Mouse (Mus musculus) brain, embryonic 18.5 days (tissue): ENCODE data around the gene Eif1b.

Experiments
- DNase-seq: peaks from one replicate; pipeline ENCODE4 v3.0.0-alpha.2; 2012; ENCODE audit warnings: low read depth, low spot score

Eif1b gene

DNA sequence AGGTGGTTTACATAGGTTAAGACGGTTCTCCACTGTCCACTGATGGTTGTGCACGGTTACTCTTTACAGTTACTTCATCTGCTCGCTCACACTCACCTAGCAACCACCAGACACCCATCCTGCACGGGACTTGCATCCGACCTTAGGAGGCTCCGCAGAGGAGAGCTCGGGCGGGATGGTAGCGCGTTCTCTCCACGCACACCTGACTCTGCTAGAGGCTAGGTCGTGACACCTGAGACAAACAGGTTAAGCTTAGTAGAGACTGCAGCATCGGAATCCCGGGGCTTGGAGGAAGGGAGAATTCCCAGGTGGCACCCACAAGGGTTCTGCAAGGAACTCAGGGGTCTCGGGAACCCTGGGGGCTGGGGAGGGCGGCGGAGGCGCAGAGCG is at the start of gene Eif1b:
Gene Eif1b (plus strand): TSS at position 223 of the 390 bp plus-strand sequence.
- DNase-seq, result no peak

DNA sequence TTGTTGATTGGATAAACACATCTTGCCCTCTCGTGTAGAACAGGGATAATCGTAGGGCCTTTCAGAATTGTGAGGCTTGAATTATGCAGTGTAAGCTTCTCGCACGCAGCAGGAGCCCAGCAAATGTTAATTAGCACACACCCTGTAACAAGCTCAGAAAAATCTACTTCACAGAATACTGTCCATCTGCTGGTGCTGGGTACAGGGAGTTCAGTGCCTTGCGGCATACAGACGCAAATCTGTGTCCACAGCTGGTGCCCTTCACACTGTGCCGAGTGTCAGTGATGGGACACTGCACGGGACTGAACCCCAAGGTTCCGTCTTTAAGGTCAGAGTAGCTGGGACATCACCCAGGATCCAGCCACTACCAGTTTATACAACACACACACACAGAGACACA is 47.4 kb upstream of the Eif1b start:
- no peak for DNase-seq

DNA sequence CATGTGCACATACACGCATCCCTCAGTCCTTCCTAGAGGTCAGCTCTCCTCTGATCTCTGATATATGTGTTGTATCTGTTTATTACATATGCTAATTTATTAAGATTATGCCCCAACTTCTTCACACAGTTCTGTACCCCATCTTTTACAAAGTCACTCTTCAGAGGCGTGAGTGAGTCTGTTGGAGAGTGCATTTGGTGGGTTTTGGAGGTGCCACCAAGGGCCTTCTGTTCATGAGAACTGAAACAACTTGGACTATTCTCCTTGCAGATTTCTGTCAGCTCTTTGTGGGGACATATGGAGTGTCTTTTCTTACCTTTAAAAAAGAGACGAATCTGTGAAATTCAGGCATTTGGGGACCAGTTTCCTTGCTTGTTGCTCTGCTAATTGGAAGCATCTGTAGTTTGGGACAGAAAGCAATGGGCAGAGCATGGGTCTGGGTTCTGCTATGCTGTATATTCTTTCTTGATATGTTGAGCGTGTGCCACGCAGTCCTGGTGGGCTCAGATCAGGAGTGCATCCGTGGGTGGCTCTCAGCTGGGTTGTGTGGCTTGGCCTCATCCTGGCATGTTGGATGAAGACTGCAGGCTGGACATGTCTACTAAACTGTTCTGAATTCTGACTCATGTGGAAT is 42.2 kb upstream of the Eif1b start:
- DNase-seq, result no peak

DNA sequence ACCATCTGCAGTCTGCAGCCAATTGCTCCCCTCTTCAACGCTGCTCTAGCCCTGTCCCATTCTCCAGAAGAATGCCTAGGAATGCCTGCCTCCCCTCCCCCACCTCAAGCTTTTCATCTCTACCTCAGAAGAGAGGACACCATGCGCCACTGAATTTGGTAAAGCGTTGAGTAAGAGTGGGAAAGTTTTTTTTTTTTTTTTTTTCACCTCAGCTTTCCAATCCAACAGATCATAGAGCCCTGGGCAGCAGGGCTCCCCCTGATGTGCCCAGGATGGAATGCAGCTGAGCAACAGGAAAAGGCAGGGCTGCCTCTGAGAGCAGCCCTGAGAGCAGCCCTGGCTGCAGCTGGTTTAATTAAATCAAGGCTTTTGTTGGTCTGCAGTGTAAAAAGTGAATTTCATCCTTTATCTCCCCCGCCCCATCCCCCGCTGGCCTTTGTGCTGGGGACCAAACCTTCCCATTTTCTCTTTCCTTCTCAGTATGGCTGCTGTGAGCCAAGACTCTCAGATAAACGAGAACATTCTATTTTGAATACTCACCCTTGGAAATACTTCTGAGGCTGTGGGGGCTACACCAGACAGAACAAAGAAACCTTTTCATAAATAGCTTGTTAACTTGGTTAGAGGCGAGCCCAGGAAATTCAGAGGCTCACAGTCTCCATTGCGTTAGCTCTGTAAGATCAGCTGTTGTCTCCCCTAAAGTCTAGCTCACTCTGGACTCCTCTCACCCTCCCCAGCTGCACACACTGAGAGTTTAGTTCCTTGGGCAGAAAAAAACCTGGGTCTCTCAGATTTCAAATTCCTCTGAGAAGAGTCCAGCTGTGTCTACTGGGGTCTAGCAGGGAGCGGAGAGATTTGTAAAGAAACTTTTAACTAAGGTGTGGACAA is 36.0 kb upstream of the Eif1b start:
- DNase-seq, result no peak

DNA sequence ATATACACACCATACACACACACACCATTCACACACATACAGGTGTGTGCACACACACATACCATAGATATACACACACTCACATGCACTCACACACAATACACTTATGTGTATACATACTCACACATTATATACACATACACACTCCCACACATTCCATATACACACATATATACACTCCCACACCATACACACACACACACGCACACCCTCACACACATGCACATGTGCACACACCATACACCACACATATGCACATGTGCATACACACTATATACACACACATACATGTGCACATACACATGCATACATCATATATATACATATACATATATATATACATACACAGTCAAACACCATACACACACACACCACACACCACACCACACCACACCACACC is 21.6 kb upstream of the Eif1b start:
- DNase-seq, result no peak

DNA sequence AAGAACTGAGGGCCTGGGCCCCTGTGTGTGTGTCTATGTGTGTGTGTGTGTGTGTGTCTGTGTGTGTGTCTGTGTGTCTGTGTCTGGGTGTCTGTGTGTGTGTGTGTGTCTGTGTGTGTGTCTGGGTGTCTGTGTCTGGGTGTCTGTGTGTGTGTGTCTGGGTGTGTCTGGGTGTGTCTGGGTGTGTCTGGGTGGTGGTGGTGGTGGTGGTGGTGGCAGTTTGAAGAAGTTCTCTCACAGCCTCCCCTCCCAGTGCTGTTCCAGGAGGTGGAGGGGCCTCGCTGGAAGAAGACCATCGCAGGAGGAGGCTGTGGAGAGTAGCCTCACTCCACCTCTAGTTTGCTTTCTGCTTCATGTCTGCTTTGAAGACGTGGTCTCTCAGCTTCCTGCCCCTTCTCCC is 10.4 kb upstream of the Eif1b start:
- DNase-seq, result no peak

DNA sequence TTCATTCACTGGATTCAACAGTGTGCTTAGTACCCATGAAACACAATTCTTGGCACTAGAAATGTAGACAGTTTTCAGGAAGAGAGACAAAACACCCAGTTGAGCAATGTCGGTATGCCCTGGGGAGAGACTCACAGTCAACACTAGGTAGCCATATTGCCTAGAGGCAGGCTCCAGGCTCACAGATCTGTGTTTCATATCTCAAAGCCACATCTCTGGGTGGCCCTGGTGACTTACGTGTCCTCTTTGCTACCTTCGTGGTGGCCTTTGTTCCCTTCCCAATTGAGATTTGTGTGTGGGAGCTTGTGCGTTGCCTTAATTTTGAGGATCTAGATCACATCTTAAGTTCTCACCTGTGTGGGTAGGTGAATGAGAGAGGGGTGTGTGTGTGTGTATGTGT is 9.7 kb upstream of the Eif1b start:
- no peak for DNase-seq

DNA sequence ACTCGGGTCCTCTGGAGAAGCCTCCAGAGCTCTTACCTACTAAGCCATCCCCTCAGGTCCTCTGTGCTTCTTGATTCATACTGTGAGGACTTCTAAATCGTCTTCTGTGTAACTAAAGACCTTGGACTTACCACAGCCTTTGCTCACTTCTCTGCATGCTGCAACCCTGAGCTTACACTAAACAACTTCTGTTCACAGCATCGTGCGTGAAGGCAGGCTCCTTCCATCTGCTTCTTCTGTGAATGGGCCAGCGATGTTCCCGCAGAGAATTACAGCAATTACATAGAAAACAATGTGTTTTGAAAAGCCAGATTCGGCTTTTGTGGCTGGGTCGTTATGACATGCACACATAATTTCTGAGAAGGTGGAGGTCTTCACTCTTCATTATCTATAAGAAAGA is 8.9 kb upstream of the Eif1b start:
- DNase-seq, result no peak

DNA sequence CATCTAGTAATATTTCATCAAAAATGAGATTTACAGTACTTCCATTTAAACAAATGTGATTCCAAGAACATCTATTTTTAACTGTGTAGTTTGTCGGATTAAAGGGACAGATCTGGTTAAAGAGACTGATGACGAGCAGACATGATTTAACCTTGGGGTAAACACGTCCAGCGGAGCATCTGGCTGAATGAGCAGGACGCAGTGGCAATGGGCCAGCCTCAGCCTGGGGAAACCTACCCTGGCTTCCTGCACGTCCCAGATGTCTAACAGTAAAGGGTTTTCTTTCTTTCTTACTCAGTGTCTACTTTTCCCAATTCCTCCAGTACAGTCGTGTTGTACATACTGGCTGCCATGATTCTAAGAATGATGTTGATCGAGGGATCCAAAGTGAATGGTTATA is 5.0 kb upstream of the Eif1b start:
- no peak for DNase-seq

DNA sequence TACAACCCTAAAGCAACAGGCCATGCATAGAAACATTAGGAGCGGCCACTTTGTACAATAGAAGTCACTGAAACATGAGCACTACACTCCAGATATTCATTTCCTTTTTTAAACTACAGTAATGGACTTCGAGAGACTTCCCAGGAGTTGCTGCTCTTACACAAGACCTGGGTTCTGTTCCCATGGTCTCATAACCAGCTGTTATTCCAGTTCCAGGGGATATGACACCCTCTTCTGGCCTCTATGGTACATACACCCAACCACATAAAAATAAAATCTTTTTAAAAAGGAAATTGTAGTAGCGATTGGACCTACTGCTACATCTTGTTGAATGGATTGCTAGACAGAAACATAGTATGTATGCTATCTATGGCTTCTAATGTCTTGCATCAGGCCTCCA is 523 bp upstream of the Eif1b start:
- no peak for DNase-seq

DNA sequence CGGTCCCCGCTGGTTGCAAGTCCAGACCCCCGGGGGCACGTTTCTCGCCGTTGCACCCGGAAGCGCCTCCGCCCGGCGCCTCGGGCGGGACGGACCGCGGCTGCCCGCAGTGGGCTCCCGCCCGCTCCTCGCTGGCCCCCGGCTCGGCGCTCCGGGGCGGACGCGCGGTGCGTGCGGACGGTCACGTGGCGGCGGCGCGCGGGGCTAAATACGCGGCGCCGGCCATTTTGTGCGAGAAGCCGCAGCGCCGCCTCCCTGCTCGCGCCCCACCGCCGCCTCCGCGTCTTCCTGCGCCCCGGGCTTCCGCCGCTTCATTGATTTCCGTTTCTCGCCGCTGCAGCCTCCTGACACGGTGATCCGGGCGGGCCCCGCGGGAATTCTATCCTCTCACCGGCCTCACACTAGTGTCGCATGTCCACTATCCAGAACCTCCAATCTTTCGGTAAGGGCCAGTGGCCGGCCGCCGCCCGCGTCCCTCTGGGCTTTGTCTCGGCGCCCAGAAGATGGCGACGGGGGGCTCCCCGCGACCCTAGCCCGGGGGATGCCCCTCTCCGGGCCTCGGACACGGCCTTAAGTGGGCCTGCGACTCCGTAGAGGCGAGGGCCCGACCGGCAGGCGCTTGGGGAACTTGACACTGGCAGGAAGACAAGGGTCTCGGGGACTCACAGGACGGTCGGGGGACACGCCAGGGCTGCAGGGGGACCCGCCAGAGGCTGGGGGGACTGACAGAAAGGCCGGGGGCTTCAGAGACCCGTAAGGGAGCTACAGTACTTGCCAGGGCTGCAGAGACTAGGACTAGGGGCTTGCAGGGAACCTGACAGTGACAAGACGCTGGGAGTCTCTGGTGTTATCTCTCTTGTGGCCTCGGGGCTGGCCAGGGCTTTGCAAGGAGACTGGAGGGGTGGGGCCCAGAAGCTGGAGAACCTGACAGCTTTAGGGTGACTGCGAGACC is 644 bp downstream of the Eif1b start:
- no peak for DNase-seq

DNA sequence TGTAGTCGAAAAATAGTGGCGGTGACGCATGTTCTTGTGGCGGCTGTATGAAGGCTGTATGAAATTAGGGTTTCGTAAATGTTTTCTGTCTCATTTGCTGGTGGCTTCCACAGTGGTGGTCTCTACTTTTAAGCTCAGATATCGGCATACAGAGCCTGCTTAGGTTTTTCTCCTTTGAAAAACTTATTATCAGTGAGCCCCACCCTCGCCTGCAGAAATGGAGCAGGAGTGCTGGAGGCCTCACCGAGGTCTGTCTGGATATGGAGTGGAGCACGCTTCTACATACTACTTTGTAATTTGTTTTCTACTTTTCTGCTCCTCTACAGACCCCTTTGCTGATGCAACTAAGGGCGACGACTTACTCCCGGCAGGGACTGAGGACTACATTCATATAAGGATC is 1.7 kb downstream of the Eif1b start:
- DNase-seq, result no peak

DNA sequence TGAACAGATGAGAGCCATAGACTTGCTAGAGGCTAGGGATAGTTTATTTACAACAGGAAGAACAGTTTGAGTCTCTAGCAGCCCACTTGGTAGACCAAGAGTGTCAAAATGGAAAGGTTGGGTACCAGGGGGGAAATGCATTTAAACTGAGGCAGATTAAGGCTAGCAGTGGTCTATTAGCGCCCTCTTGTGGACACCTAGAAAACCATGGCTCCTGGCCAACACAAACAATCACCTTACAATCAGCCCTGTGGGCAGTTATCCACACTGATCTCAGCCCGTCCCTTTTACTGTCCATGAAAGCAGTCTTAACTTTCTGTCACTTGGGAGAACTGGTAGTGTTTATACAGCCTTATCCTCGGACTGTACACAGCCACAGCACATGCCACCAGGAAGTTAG is 4.7 kb downstream of the Eif1b start:
- no peak for DNase-seq

DNA sequence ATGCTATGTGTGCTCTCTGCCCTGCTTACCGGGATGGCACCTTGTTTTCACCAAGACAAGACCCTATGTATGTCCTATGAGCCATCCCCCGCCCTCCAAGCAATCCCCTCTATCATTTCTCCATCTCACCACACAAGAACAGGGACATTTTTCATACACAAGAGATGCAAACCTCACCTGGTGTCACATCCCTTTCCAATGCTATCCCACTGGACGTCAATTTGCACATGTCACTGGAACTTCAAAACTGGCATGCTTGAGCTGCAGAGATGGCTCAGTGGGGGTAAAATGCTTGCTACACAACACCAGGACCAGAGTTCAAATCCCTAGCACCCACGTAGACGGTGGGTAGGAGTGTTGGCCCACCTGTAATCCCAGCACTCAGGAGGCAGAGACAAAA is 6.0 kb downstream of the Eif1b start:
- no peak for DNase-seq

DNA sequence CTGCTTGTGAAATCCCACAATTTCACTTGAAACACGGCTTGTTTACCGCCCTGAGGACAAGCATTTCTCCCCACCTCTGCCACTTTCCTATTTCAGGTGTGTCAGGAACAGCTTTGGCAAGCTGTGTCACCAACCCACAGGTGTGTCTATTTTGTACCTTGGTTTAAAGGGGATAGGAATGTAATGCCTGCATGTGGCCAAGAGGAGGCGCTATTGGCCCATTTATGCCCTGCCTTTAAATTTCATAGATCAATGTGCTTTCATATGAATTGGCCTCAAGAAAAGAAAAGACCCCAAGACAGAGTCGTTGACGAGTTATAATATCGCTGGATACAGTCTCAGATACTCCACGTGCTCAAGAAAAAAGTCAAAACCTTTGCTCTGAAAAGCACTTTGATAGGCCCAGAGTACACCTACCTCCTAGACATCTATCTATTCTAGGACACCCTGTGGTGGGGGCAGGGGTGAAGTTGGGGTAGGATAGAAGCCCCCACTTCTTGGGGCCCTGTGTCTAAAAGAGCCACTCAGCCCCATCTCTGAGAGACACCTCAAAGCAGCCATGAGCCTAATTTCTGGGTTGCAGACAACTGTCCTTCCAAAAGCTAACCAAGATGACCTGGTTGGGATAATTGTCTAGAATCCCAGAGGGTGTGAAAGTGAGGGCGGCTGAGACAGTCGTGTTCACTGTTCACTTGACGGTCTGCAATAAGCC is 9.3 kb downstream of the Eif1b start:
- no peak for DNase-seq

DNA sequence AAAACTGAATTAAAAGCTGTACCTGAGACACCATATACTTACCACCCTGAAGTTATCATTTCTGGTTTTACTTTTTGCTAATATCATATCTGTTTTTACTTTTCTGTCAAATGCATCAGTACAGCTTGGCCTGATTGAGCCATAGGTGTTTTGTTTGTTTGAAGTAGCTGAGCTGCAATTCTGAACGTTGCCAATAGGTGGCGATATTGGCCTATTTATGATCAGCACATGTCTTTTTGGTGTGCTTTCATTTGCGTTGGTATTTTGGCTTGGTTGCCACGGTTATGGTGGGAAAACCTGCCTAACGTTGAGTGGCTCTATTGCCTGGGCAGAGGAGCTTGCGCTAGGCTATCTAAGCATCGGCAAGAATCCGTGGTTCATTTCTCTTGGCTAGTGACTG is 10.0 kb downstream of the Eif1b start:
- DNase-seq, result peak; percentile 66

DNA sequence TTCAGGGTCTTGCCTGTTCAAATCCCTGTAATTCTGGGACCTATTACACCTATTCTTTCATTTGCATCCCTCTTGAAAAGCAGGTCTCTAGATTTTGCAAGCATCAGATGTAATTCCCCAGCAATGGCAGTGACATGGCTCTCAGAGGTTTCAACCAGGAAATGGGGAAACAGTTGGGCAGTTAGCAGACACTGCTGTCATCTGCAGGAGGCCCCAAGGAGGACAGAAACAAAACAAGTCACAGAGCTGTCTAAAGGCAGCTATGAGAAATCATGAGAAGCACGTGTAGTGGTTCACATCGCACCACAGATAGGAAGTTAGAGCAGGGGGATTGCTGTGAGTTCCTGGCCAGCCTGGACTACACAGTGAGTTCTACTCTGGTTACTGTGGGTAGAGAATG is 12.4 kb downstream of the Eif1b start:
- no peak for DNase-seq

DNA sequence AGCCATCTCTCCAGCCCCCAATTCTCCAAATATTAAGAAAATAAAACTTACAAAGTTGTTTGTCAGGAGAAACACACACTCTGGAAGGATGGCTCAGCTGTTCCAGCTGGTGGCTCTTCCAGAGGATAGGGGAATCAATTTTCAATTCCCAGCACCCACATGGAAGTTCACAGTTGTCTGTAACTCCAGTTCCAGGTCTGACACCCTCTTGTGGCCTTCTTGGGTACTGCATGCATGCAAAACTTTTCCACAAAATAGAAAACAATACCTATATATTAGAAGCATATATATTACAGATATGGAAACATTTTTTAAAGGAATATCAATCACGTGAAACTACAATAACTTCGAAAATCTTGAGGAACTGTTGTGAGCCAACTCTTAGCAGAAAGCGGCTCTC is 19.7 kb downstream of the Eif1b start:
- no peak for DNase-seq

DNA sequence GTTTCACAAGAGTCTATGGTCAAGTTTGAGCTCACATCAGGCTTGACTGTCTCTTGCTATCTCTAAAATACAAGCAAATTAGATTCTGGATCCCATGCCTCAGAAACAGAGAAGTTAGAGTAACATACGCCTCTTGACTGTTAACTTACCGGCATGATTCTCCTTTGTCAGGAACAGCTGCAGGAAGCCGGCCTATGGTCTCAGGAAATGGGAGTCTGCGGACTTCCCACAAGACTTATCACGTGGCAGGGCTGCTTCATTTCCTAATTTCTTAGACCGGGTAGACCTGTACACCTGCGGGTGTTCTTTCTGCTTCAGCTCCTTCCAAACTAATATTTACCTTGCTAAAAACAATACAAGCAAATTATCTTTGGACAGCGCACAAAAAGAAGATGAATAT is 24.7 kb downstream of the Eif1b start:
- DNase-seq, result no peak

DNA sequence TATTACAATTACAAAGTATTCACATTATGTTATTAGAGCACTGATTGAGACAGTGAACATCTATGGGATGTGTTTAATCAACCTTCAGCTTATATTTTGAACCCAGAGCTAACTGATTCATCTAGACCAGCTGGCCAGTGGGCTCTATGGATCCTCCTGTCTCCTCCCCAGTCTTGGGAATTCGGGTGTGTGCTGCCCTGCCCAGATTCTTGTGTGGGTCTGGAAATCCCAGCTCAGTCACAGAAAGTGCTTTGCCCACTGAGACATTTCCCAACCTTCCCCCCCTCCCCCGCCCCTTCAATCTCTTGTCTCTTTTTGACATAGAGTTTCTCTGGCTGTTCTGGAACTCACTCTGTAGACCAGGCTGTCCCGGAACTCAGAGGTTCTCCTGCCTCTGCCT is 26.9 kb downstream of the Eif1b start:
- no peak for DNase-seq

DNA sequence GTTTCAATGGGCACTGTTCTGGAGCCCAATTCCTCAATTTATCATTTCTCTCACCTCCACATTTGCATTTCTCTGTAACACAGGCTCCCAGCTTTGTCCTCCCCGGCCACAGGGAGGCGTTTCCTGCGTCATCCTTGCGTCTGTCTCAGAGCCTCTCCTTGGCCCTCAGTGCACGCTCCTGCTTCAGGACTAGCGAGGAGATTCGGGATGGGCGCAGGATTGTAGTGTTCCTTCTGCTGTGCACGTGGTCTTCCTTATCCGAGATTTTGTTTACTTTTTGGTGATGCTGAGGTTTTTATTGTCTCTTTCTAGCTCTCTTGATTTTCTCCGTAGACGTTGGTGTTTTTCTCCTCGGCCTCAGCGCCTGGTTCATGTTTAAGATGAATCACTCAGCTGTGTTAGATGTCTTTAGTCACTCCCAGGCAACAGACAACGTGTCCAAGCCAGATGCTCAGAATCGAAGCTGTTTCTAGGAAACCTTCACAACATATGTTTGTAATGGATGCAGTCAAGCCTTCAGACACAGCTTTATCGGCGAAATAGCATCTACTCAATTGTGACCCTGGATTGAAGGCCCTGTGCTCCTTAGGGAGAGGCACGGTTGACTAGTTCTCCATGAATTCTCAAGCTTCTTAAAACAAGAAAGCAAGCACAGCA is 27.6 kb downstream of the Eif1b start:
- DNase-seq, result no peak
